Mouse (Mus musculus): ENCODE results near the gene Osbpl10. TPM values are rescaled to one million over a fixed set of nuclear protein-coding genes. Genes with fewer than 3 reads are reported as not detected.

The Osbpl10 gene
- 2.4 and 2.5 TPM in 2 replicates for polyA plus RNA-seq (2014; fragmentation: Nextera tagmentation; extraction: Ambion mirVana)

GRCm38 (mm10) chr9:114978281-114979111 lies at the start of gene Osbpl10:
Gene Osbpl10 (plus strand): TSS chr9:114978569.
- ATAC-seq (ENCODE audit: insufficient read depth) (peak; percentile 81), DNase-seq (peak; percentile 90)
- peak within 1 kb of the TSS; percentile 75 for H3K4me3 ChIP-seq (ENCODE audit: low read depth, low read length)
- TF ChIP-seq CTCF (IDR thresholded peaks at IDR 0.05; ENCODE audit: low read depth) = peak; percentile 39
- H3K9me3 ChIP-seq (ENCODE audit: low read depth, low read length) = no peaks in the 10 kb centered on the region
- peak within 1 kb of the TSS; percentile 77 for H3K9ac ChIP-seq
- H3K27ac ChIP-seq (ENCODE audit: low read depth) = peak within 1 kb of the TSS; percentile 88
- peak within 1 kb of the TSS; percentile 86 for H3K4me2 ChIP-seq
- H3K4me1 ChIP-seq (ENCODE audit: insufficient read depth) = no peaks in the 10 kb centered on the region
- WGBS = under 1% methylated on average over 78 of the region's 86 CpGs
- peaks cover 7% of the 10 kb centered on the region for H3K27me3 ChIP-seq (ENCODE audit: insufficient read depth, low read length)
- no peaks in the 10 kb centered on the region for H3K36me3 ChIP-seq (ENCODE audit: insufficient read depth)

GRCm38 (mm10) chr9:114930464-114931090 lies 47.8 kb upstream of the Osbpl10 start:
- Histone ChIP-seq H3K27ac (ENCODE audit: low read depth) (no peak overlapping the region), H3K9ac (no peak overlapping the region), H3K4me1 (ENCODE audit: insufficient read depth) (0 out of 2 replicates have a peak, but pooled peaks cover 7% of the 10 kb centered on the region), H3K9me3 (ENCODE audit: low read depth, low read length) (no peaks in the 10 kb centered on the region), H3K4me3 (ENCODE audit: low read depth, low read length) (no peak overlapping the region), H3K36me3 (ENCODE audit: insufficient read depth) (no peaks in the 10 kb centered on the region), H3K27me3 (ENCODE audit: insufficient read depth, low read length) (no peaks in the 10 kb centered on the region), H3K4me2 (no peak overlapping the region)
- no peak for ATAC-seq (ENCODE audit: insufficient read depth)
- DNase-seq = peak; percentile 12
- WGBS = 79% methylated on average over 9 of the region's 9 CpGs
- peak; percentile 19; the same call in 1 of the 2 replicates for TF ChIP-seq CTCF (IDR thresholded peaks at IDR 0.05; ENCODE audit: low read depth)

DNA sequence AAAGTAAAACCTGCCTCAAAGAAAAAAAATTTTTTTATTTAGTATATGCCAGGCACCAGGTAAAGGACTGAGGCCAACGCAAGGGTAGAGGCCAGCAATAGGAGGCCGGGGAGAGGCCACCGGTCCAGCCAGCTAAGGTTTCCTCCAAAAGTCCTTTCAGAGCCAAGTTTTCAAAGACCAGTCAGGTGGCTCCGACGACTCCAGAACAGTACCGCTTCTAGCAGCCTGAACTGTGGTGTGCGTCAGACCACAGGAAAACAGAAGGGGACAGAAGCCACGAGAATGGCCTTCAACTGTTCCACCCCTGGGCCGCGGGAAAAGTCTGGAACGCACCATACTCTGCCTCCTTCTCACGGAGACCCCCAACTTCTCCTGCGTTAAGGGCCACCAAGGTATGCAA lies 45.8 kb upstream of the Osbpl10 start:
- H3K4me3 ChIP-seq (ENCODE audit: low read depth, low read length) = peak overlapping the region; percentile 71
- ATAC-seq (ENCODE audit: insufficient read depth) = no peak
- TF ChIP-seq CTCF (IDR thresholded peaks at IDR 0.05; ENCODE audit: low read depth) = no peak
- 18% methylated on average over 13 of the region's 13 CpGs for WGBS
- H3K4me1 ChIP-seq (ENCODE audit: insufficient read depth) = 0 out of 2 replicates have a peak, but pooled peaks cover 7% of the 10 kb centered on the region
- H3K4me2 ChIP-seq = peak overlapping the region; percentile 98
- H3K36me3 ChIP-seq (ENCODE audit: insufficient read depth) = no peaks in the 10 kb centered on the region
- no peak for DNase-seq
- H3K27me3 ChIP-seq (ENCODE audit: insufficient read depth, low read length) = no peaks in the 10 kb centered on the region
- no peak overlapping the region for H3K27ac ChIP-seq (ENCODE audit: low read depth)
- peak overlapping the region; percentile 72 for H3K9ac ChIP-seq
- no peaks in the 10 kb centered on the region for H3K9me3 ChIP-seq (ENCODE audit: low read depth, low read length)

GRCm38 (mm10) chr9:114933037-114933722 lies 45.2 kb upstream of the Osbpl10 start:
- H3K9me3 ChIP-seq (ENCODE audit: low read depth, low read length) = no peaks in the 10 kb centered on the region
- 0 out of 2 replicates have a peak, but pooled peaks cover 7% of the 10 kb centered on the region for H3K4me1 ChIP-seq (ENCODE audit: insufficient read depth)
- peak overlapping the region; percentile 72 for H3K9ac ChIP-seq
- peak overlapping the region; percentile 48 for H3K27ac ChIP-seq (ENCODE audit: low read depth)
- no peak; the same call in 1 of the 2 replicates for ATAC-seq (ENCODE audit: insufficient read depth)
- under 1% methylated on average over 50 of the region's 50 CpGs for WGBS
- H3K4me2 ChIP-seq = peak overlapping the region; percentile 98
- H3K4me3 ChIP-seq (ENCODE audit: low read depth, low read length) = peak overlapping the region; percentile 71
- peak; percentile 27 for DNase-seq
- H3K36me3 ChIP-seq (ENCODE audit: insufficient read depth) = no peaks in the 10 kb centered on the region
- H3K27me3 ChIP-seq (ENCODE audit: insufficient read depth, low read length) = no peaks in the 10 kb centered on the region
- TF ChIP-seq CTCF (IDR thresholded peaks at IDR 0.05; ENCODE audit: low read depth) = no peak

GRCm38 (mm10) chr9:114933723-114934171 lies 44.6 kb upstream of the Osbpl10 start, which contains the start of gene Gpd1l:
Gene Gpd1l (minus strand): TSS chr9:114933987.
- Histone ChIP-seq H3K9me3 (ENCODE audit: low read depth, low read length) (no peaks in the 10 kb centered on the region), H3K27me3 (ENCODE audit: insufficient read depth, low read length) (no peaks in the 10 kb centered on the region), H3K9ac (peak within 1 kb of the TSS; percentile 72), H3K27ac (ENCODE audit: low read depth) (peak within 1 kb of the TSS; percentile 48), H3K4me3 (ENCODE audit: low read depth, low read length) (peak within 1 kb of the TSS; percentile 71), H3K4me2 (peak within 1 kb of the TSS; percentile 98), H3K36me3 (ENCODE audit: insufficient read depth) (no peaks in the 10 kb centered on the region), H3K4me1 (ENCODE audit: insufficient read depth) (0 out of 2 replicates have a peak, but pooled peaks cover 7% of the 10 kb centered on the region)
- DNase-seq (peak; percentile 96), ATAC-seq (ENCODE audit: insufficient read depth) (peak; percentile 99)
- under 1% methylated on average over 30 of the region's 30 CpGs for WGBS
- TF ChIP-seq CTCF (IDR thresholded peaks at IDR 0.05; ENCODE audit: low read depth) = no peak

- Histone ChIP-seq H3K9me3 (ENCODE audit: low read depth, low read length) (no peaks in the 10 kb centered on the region), H3K4me3 (ENCODE audit: low read depth, low read length) (peak overlapping the region; percentile 71), H3K27me3 (ENCODE audit: insufficient read depth, low read length) (no peaks in the 10 kb centered on the region), H3K36me3 (ENCODE audit: insufficient read depth) (no peaks in the 10 kb centered on the region), H3K4me1 (ENCODE audit: insufficient read depth) (0 out of 2 replicates have a peak, but pooled peaks cover 7% of the 10 kb centered on the region), H3K27ac (ENCODE audit: low read depth) (no peak overlapping the region), H3K9ac (no peak overlapping the region), H3K4me2 (peak overlapping the region; percentile 98)
- 54% methylated on average over 11 of the region's 11 CpGs for WGBS
- no peak for DNase-seq
- peak; percentile 4; the same call in 1 of the 2 replicates for ATAC-seq (ENCODE audit: insufficient read depth)
- no peak for TF ChIP-seq CTCF (IDR thresholded peaks at IDR 0.05; ENCODE audit: low read depth)
Observed at GRCm38 (mm10) chr9:114934231-114934630, 44.1 kb upstream of the Osbpl10 start.
